Mouse (Mus musculus) C2C12 (cell line): ENCODE data around the gene Wdr74. TPM values are rescaled to one million over a fixed set of nuclear protein-coding genes. Genes with fewer than 3 reads are reported as not detected.

Experiments
- H3K27me3 ChIP-seq: one replicate; pipeline ENCODE4 v1.6.1; 2011; ENCODE audit not compliant: control insufficient read depth, insufficient read depth, insufficient read length
- H3K36me3 ChIP-seq: one replicate; pipeline ENCODE4 v1.6.1; 2011; ENCODE audit not compliant: control insufficient read depth, insufficient read depth
- H3K4me3 ChIP-seq: one replicate; pipeline ENCODE4 v1.5.1; 2011; ENCODE audit warnings: mild to moderate bottlenecking, control low read depth; ENCODE audit not compliant: poor library complexity, insufficient read depth, severe bottlenecking
- H3K79me2 ChIP-seq: one replicate; pipeline ENCODE4 v1.6.1; 2011; ENCODE audit not compliant: control insufficient read depth, insufficient read depth
- H3K79me3 ChIP-seq: one replicate; pipeline ENCODE4 v1.6.1; 2011; ENCODE audit warnings: low read depth, control low read depth
- H3ac ChIP-seq: one replicate; pipeline ENCODE3; 2011; ENCODE audit warnings: low read depth; ENCODE audit not compliant: control insufficient read depth, insufficient read length
- CEBPB ChIP-seq: IDR thresholded peaks from one replicate; pipeline ENCODE4 v1.6.1; 2011; ENCODE audit warnings: low read depth, mild to moderate bottlenecking, control low read depth, moderate library complexity
- CTCF ChIP-seq: IDR thresholded peaks from one replicate; pipeline ENCODE4 v1.5.1; 2011; ENCODE audit not compliant: control insufficient read depth, insufficient read depth, insufficient read length
- FOSL1 ChIP-seq: IDR thresholded peaks from one replicate; pipeline ENCODE4 v1.8.0; 2011; ENCODE audit warnings: mild to moderate bottlenecking, low read length; ENCODE audit not compliant: poor library complexity, insufficient read depth, severe bottlenecking
- MAX ChIP-seq: IDR thresholded peaks from one replicate; pipeline ENCODE4 v1.6.1; 2011; ENCODE audit warnings: mild to moderate bottlenecking, control low read depth
- MYOD1 ChIP-seq: IDR thresholded peaks from one replicate; pipeline ENCODE4 v1.6.1; 2011; ENCODE audit warnings: low read depth; ENCODE audit not compliant: control insufficient read depth, insufficient read length
- MYOG ChIP-seq: IDR thresholded peaks from one replicate; pipeline ENCODE4 v1.6.1; 2011; ENCODE audit not compliant: control insufficient read depth, insufficient read length; ENCODE audit errors: extremely low read depth
- microRNA-seq: library from miRNA; unstranded; fragments of <30 nt; microRNA quantifications from one replicate; pipeline ENCODE4, GENCODE M21; 2019; ENCODE audit warnings: borderline microRNAs expressed
- polyA plus RNA-seq: library from polyadenylated mRNA; unstranded; fragments of >200 nt; fragmentation: generic; extraction: Trizol; gene quantifications from one replicate; pipeline ENCODE4 v1.2.1, GENCODE M21; 2012; ENCODE audit warnings: missing spikeins

Wdr74 gene
- polyA plus RNA-seq, 1 experiment: 116 TPM

GRCm38 (mm10) chr19:8790171-8790570, 54.5 kb downstream of the Wdr74 start:
- Histone ChIP-seq H3K4me3 (no peak overlapping the region), H3ac (no peak overlapping the region), H3K79me2 (peaks cover 13% of the 10 kb centered on the region), H3K79me3 (no peaks in the 10 kb centered on the region), H3K36me3 (peaks cover 40% of the 10 kb centered on the region), H3K27me3 (no peaks in the 10 kb centered on the region)
- TF ChIP-seq FOSL1 (no peak), CTCF (no peak), MYOG (no peak), MAX (no peak), CEBPB (no peak), MYOD1 (no peak)

Small RNA genes within 50 kb of the gene (microRNA-seq; reads per million reads assigned to microRNA genes)
- gene Mir6992: 0.12 reads per million

Other genes starting within 250 kb of the Wdr74 start
- not detected for gene Slc22a8, start 144.6 kb upstream of the Wdr74 start, polyA plus RNA-seq
- not detected for gene Slc22a6, start 117.8 kb upstream of the Wdr74 start, polyA plus RNA-seq
- not detected for gene Chrm1, start 72.0 kb upstream of the Wdr74 start, polyA plus RNA-seq
- 207 TPM for gene Slc3a2, start 12.5 kb upstream of the Wdr74 start, polyA plus RNA-seq
- 1.7 TPM for gene 1700092M07Rik, start 4.9 kb downstream of the Wdr74 start, polyA plus RNA-seq
- gene Stx5a, start 5.6 kb downstream of the Wdr74 start, polyA plus RNA-seq: 32.9 TPM
- gene Nxf1, start 21.2 kb downstream of the Wdr74 start, polyA plus RNA-seq: 78.5 TPM
- 58.2 TPM for gene Tmem223, start 35.2 kb downstream of the Wdr74 start, polyA plus RNA-seq
- 28.7 TPM for gene Tmem179b, start 38.6 kb downstream of the Wdr74 start, polyA plus RNA-seq
- 28.5 TPM for gene Taf6l, start 50.6 kb downstream of the Wdr74 start, polyA plus RNA-seq
- 178 TPM for gene Polr2g, start 62.8 kb downstream of the Wdr74 start, polyA plus RNA-seq
- 3.6 TPM for gene Zbtb3, start 66.7 kb downstream of the Wdr74 start, polyA plus RNA-seq
- gene Ttc9c, start 83.5 kb downstream of the Wdr74 start, polyA plus RNA-seq: 17.7 TPM
- 45.5 TPM for gene Hnrnpul2, start 84.2 kb downstream of the Wdr74 start, polyA plus RNA-seq
- 0.54 TPM for gene AC129217.1, start 93.9 kb downstream of the Wdr74 start, polyA plus RNA-seq
- 5.4 TPM for gene Bscl2, start 101.6 kb downstream of the Wdr74 start, polyA plus RNA-seq
- gene Gng3, start 103.4 kb downstream of the Wdr74 start, polyA plus RNA-seq: 0.20 TPM
- 0.25 TPM for gene Lrrn4cl, start 114.9 kb downstream of the Wdr74 start, polyA plus RNA-seq
- 169 TPM for gene Ubxn1, start 135.7 kb downstream of the Wdr74 start, polyA plus RNA-seq
- gene Uqcc3, start 145.1 kb downstream of the Wdr74 start, polyA plus RNA-seq: 34.4 TPM
- 8.6 TPM for gene Lbhd1, start 147.9 kb downstream of the Wdr74 start, polyA plus RNA-seq
- gene Gm49403, start 148.1 kb downstream of the Wdr74 start, polyA plus RNA-seq: not detected
- 175 TPM for gene 1810009A15Rik, start 153.0 kb downstream of the Wdr74 start, polyA plus RNA-seq
- 0.61 TPM for gene Gm49416, start 153.1 kb downstream of the Wdr74 start, polyA plus RNA-seq
- gene Ints5, start 157.2 kb downstream of the Wdr74 start, polyA plus RNA-seq: 48.0 TPM
- 117 TPM for gene Ganab, start 162.2 kb downstream of the Wdr74 start, polyA plus RNA-seq
- 60.1 TPM for gene B3gat3, start 184.5 kb downstream of the Wdr74 start, polyA plus RNA-seq
- gene Rom1, start 193.5 kb downstream of the Wdr74 start, polyA plus RNA-seq: 10.4 TPM
- 28.7 TPM for gene Eml3, start 193.7 kb downstream of the Wdr74 start, polyA plus RNA-seq
- 109 TPM for gene Mta2, start 206.0 kb downstream of the Wdr74 start, polyA plus RNA-seq
- 24.2 TPM for gene Tut1, start 218.0 kb downstream of the Wdr74 start, polyA plus RNA-seq
- 1,028 TPM for gene Eef1g, start 231.2 kb downstream of the Wdr74 start, polyA plus RNA-seq